Mouse (Mus musculus) midbrain, postnatal 0 days (tissue): ENCODE measurements around the gene Nrf1. TPM values are rescaled to one million over a fixed set of nuclear protein-coding genes. Genes with fewer than 3 reads are reported as not detected.

Experiments used
- ATAC-seq: fragments of 200-750 bp; cut with Nextera tagmentation; 2 replicates; pipeline ENCODE4 v1.8.0; 2017; ENCODE audit warnings: moderate number of reproducible peaks, mild to moderate bottlenecking, moderate TSS enrichment, moderate library complexity; ENCODE audit not compliant: low FRiP score
- DNase-seq: peaks from one replicate; pipeline ENCODE4 v3.0.0-alpha.2; 2015; ENCODE audit warnings: low spot score
- H3K27ac ChIP-seq: fragments of 300-500 bp; sonication (generic); 2 replicates; pipeline ENCODE4 v1.5.1; 2014; ENCODE audit warnings: low read depth, mild to moderate bottlenecking, low read length, mixed read lengths
- H3K27me3 ChIP-seq: fragments of 300-500 bp; sonication (generic); 2 replicates; pipeline ENCODE4 v1.6.1; 2014; ENCODE audit warnings: low read length, control low read depth, mixed read lengths; ENCODE audit not compliant: insufficient read depth
- H3K36me3 ChIP-seq: fragments of 300-500 bp; sonication (generic); 2 replicates; pipeline ENCODE4 v1.6.1; 2014; ENCODE audit warnings: low read length, control low read depth, mixed read lengths; ENCODE audit not compliant: insufficient read depth
- H3K4me1 ChIP-seq: fragments of 300-500 bp; sonication (generic); 2 replicates; pipeline ENCODE4 v1.6.1; 2014; ENCODE audit warnings: mild to moderate bottlenecking, control low read depth, antibody characterized with exemption, low read length, mixed read lengths; ENCODE audit not compliant: insufficient read depth
- H3K4me2 ChIP-seq: fragments of 300-500 bp; sonication (generic); 2 replicates; pipeline ENCODE4 v1.6.1; 2014; ENCODE audit warnings: low read depth, mild to moderate bottlenecking, low read length, mixed read lengths; ENCODE audit not compliant: poor library complexity, severe bottlenecking
- H3K4me3 ChIP-seq: fragments of 300-500 bp; sonication (generic); 2 replicates; pipeline ENCODE4 v1.5.1; 2014; ENCODE audit warnings: low read depth, mild to moderate bottlenecking, low read length, moderate library complexity
- H3K9ac ChIP-seq: fragments of 300-500 bp; sonication (generic); replicated peaks from 2 replicates; pipeline ENCODE4 v1.6.1; 2014; ENCODE audit warnings: mild to moderate bottlenecking, low read length, moderate library complexity, mixed read lengths; ENCODE audit not compliant: poor library complexity, severe bottlenecking
- H3K9me3 ChIP-seq: fragments of 300-500 bp; sonication (generic); 2 replicates; pipeline ENCODE4 v1.6.1; 2016; ENCODE audit warnings: low read length, control low read depth
- CTCF ChIP-seq: IDR thresholded peaks from 2 replicates; pipeline ENCODE4 v1.5.1; 2016; ENCODE audit warnings: antibody characterized with exemption, mild to moderate bottlenecking
- WGBS: fragments of 180-500 bp; shearing (Covaris S2); extraction: QIAGEN DNeasy Blood & Tissue Kit; methylation state at CpG from one replicate; pipeline ENCODE4 v1.1.7; 2014; 5-methylcytosine and 5-hydroxymethylcytosine counted together
- polyA plus RNA-seq: library from polyadenylated mRNA; unstranded; fragments of >200 nt; fragmentation: Nextera tagmentation; extraction: Ambion mirVana; gene quantifications from 2 replicates; pipeline ENCODE4 v1.2.1, GENCODE M21; 2015
- total RNA-seq: library from RNA; depleted of rRNA; stranded (reverse); fragments of >200 nt; gene quantifications from 2 replicates; pipeline ENCODE4 v1.2.3, GENCODE M21; 2014; rRNA removed

Nrf1 gene
- 37.2 and 46.6 TPM in 2 replicates for total RNA-seq
- polyA plus RNA-seq, result 19.9 and 21.3 TPM in 2 replicates

- peak within 1 kb of the TSS; percentile 82 for H3K4me2 ChIP-seq
- H3K27me3 ChIP-seq, result no peaks in the 10 kb centered on the region
- TF ChIP-seq CTCF, result peak; percentile 64
- no peaks in the 10 kb centered on the region for H3K36me3 ChIP-seq
- under 1% methylated on average over 48 of the region's 78 CpGs for WGBS
- peak within 1 kb of the TSS; percentile 100 for H3K9ac ChIP-seq
- peaks cover 12% of the 10 kb centered on the region for H3K4me1 ChIP-seq
- no peaks in the 10 kb centered on the region for H3K9me3 ChIP-seq
- DNase-seq (peak; percentile 96), ATAC-seq (peak; percentile 95)
- peak within 1 kb of the TSS; percentile 98 for H3K4me3 ChIP-seq
- peak within 1 kb of the TSS; percentile 100 for H3K27ac ChIP-seq
These were observed at the start of gene Nrf1 for GRCm38 (mm10) chr6:30047271-30048162. TSS of gene Nrf1 (plus strand) at chr6:30047988.

DNA sequence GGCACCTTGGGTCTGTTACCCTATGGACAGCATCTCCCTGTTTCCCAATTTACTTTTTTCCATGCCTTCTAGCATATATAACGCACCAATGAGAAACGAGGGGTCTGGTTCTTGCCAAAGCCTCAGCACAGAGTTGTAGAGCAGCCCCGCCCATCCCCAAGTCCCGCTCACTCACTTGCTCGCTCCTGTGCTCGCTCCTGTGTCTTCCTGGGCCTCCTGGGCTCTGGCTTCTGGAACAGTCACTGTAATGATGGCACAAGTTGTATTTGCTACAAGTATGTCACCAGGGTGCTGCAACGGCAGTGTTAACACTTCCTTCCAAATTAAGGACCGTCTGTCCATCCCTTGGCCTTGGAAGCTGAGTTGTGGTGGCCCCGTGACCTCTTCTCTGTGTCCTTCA lies 49.6 kb upstream of the Nrf1 start:
- H3K9me3 ChIP-seq, result no peaks in the 10 kb centered on the region
- 84% methylated on average over 9 of the region's 9 CpGs for WGBS
- H3K27me3 ChIP-seq, result no peaks in the 10 kb centered on the region
- H3K36me3 ChIP-seq, result no peaks in the 10 kb centered on the region
- no peak for TF ChIP-seq CTCF
- no peaks in the 10 kb centered on the region for H3K4me1 ChIP-seq
- H3K4me2 ChIP-seq, result no peak overlapping the region
- H3K27ac ChIP-seq, result no peak overlapping the region
- H3K9ac ChIP-seq, result no peak overlapping the region
- ATAC-seq, result no peak
- no peak overlapping the region for H3K4me3 ChIP-seq
- no peak for DNase-seq

DNA sequence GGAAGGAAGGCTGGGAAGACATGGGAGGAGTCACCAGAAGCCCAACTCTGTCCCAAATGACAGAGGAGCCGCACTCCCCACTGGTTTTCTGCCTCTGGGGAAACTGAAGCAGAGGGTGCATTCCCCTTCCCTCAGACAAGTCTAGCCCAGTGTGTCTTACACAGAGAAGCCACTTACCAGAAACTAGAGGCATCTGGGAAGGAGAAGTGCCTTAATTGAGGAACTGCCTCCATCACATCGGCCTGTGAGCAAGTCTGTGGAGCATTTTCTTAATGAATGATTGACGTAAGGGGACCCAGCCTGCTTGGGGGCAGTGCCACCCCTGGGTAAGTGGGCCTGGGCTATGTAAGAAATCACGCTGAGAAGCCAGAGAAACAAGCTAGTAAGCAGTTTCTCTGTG lies 49.0 kb upstream of the Nrf1 start:
- no peaks in the 10 kb centered on the region for H3K36me3 ChIP-seq
- H3K4me2 ChIP-seq, result no peak overlapping the region
- H3K4me1 ChIP-seq, result no peaks in the 10 kb centered on the region
- H3K9ac ChIP-seq, result no peak overlapping the region
- ATAC-seq (no peak), DNase-seq (no peak)
- H3K27me3 ChIP-seq, result no peaks in the 10 kb centered on the region
- no peaks in the 10 kb centered on the region for H3K9me3 ChIP-seq
- WGBS, result 74% methylated on average over 4 of the region's 4 CpGs
- H3K27ac ChIP-seq, result no peak overlapping the region
- no peak for TF ChIP-seq CTCF
- H3K4me3 ChIP-seq, result no peak overlapping the region

GRCm38 (mm10) chr6:30002628-30003027 lies 45.2 kb upstream of the Nrf1 start:
- no peak overlapping the region for H3K27ac ChIP-seq
- H3K9ac ChIP-seq, result no peak overlapping the region
- no peak for TF ChIP-seq CTCF
- no peak overlapping the region for H3K4me3 ChIP-seq
- 66% methylated on average over 9 of the region's 9 CpGs for WGBS
- no peaks in the 10 kb centered on the region for H3K9me3 ChIP-seq
- H3K4me2 ChIP-seq, result no peak overlapping the region
- DNase-seq (no peak), ATAC-seq (no peak)
- H3K27me3 ChIP-seq, result no peaks in the 10 kb centered on the region
- H3K36me3 ChIP-seq, result no peaks in the 10 kb centered on the region
- H3K4me1 ChIP-seq, result no peaks in the 10 kb centered on the region

DNA sequence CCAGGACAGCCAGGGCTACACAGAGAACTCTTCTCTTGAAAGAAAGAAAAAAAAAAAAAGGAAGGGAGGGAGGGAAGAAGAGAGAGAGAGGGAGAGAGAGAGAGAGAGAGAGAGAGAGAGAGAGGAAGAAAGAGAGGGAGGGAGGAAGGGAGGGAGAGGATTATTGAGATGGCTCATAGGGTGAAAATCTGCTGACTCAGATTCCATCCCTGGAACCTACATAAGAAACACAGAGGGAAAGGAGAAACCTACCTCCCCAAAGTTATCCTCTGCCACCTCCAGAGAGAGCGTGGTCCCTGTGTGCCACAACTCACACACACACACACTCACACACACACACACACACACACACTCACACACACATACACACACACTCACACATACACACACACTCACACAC lies 41.9 kb upstream of the Nrf1 start:
- Histone ChIP-seq H3K36me3 (no peaks in the 10 kb centered on the region), H3K27me3 (no peaks in the 10 kb centered on the region), H3K4me2 (no peak overlapping the region), H3K4me1 (no peaks in the 10 kb centered on the region), H3K9ac (no peak overlapping the region), H3K9me3 (no peaks in the 10 kb centered on the region), H3K4me3 (no peak overlapping the region), H3K27ac (no peak overlapping the region)
- no peak for TF ChIP-seq CTCF
- ATAC-seq (no peak), DNase-seq (no peak)
- 100% methylated on average over 1 of the region's 1 CpGs for WGBS

DNA sequence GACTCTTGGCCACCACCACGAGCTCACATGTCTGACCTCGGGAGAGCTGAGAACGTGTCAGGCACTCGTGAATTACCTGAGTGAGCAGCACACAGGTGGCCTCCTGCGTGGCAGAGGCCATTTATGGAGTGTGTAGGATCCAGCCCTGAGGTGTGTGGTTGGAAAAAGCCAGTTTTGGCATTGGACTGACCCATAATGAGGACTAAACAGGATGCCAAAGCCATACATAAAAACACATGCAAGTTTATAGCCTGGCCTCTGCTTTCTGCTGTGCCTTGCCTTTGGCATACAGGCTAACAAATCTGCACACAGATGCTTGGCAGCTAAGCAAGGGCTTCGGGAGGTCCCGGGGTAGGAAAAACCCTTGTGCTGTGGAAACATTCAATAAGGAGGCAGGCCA lies 38.6 kb upstream of the Nrf1 start:
- H3K27ac ChIP-seq, result no peak overlapping the region
- ATAC-seq (no peak), DNase-seq (no peak)
- no peaks in the 10 kb centered on the region for H3K36me3 ChIP-seq
- no peak overlapping the region for H3K4me3 ChIP-seq
- no peak for TF ChIP-seq CTCF
- no peaks in the 10 kb centered on the region for H3K4me1 ChIP-seq
- no peaks in the 10 kb centered on the region for H3K27me3 ChIP-seq
- no peak overlapping the region for H3K9ac ChIP-seq
- 88% methylated on average over 7 of the region's 7 CpGs for WGBS
- H3K9me3 ChIP-seq, result no peaks in the 10 kb centered on the region
- no peak overlapping the region for H3K4me2 ChIP-seq
